Mouse (Mus musculus) gastrocnemius, postnatal 10 days (tissue): ENCODE results near the gene Fahd1. TPM values are rescaled to one million over a fixed set of nuclear protein-coding genes. Genes with fewer than 3 reads are reported as not detected.

Experiments used
- DNase-seq: peaks from one replicate; pipeline ENCODE4 v3.0.0; 2021; ENCODE audit warnings: mixed read lengths
- total RNA-seq, 2 experiments: library from RNA; stranded (reverse); gene quantifications; 2 replicates each; pipeline ENCODE4 v1.2.3; 2021

Fahd1 gene
- total RNA-seq, 2 experiments from 2014 or later = 30.7 to 33.6 TPM

DNA sequence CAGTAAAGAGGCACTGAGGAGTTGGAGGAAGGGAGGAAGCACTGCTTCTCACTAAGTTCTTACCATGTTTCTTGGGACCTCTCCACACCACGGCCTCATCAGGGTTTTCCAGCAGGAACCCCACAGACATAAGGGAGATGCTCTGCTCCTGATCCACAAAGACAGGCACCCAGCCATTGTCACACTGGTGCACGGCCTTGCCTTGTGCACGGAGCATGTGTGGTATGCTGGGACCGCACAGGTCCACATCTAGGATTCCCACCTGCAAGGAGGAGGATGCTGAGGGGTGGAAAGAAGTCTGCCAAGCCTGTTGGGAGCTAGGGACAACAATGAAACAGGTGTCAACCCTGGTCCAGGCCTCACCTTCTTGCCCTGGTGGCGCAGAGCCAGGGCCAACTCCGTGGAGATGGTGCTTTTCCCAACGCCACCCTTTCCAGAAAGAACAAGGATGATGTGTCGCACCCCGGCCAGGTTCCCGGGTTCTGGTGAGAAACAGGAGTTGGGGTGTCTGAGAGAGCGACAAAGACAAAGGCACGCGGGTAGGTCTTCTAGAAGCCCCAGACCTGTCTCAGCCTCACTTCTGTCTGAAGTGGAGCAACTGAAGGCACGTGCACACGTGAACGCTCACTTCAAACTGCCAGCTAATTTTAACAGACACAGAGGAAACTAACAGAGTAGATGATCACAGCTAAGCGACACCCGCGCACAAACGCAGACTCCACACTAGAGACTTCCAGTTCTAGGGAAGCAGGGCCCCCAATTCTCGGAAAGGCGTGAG, 35.4 kb upstream of the Fahd1 start:
- no peak for DNase-seq

DNA sequence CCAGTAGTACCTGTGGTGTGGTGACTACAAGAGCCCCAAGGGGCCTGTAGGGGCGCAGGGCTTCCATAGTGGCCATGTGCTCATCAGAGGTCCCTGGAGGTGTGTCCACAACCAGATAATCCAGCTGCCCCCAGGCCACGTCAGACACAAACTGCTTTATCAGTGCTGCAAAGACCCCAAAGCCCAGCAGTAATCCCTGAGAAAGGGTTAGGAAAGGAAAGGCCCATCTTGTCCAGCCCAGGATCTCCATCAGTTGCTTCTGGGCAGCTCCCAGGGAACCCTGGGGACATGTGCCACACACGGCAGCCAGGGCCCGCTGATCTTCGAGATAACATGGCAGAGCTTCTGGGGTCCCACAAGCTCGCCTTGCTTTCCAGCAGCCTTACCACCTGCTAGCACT, 34.2 kb upstream of the Fahd1 start:
- DNase-seq = no peak

- DNase-seq = no peak
Observed at GRCm38 (mm10) chr17:24881738-24882440, 31.7 kb upstream of the Fahd1 start.

- no peak for DNase-seq
Observed at GRCm38 (mm10) chr17:24878531-24878930, 28.4 kb upstream of the Fahd1 start.

GRCm38 (mm10) chr17:24878117-24878397, 27.9 kb upstream of the Fahd1 start:
- DNase-seq = peak; percentile 63

- peak; percentile 56 for DNase-seq
Observed at GRCm38 (mm10) chr17:24877336-24878116, 27.4 kb upstream of the Fahd1 start.

DNA sequence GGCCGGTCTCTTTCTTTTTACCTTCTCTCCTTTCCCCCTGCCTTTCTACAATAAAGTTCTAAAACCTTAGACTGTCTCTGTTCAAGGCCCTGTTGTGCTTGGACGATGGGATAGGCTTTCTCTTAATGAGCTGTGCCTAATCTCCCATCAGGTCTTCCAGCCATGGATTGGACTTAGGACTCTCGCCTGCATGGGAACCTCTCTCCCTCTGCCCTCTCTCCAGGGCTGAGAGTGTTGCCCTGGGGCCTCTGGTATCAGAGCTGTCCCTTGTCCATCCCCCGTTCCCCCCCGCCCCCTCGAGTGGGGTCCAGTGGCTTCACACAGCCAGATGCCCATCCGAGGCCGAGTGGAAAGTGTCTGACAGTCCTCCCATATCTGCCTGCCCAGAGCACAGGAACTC, 24.8 kb upstream of the Fahd1 start:
- no peak for DNase-seq

- DNase-seq = no peak
Observed at GRCm38 (mm10) chr17:24874405-24874745, 24.2 kb upstream of the Fahd1 start.

DNA sequence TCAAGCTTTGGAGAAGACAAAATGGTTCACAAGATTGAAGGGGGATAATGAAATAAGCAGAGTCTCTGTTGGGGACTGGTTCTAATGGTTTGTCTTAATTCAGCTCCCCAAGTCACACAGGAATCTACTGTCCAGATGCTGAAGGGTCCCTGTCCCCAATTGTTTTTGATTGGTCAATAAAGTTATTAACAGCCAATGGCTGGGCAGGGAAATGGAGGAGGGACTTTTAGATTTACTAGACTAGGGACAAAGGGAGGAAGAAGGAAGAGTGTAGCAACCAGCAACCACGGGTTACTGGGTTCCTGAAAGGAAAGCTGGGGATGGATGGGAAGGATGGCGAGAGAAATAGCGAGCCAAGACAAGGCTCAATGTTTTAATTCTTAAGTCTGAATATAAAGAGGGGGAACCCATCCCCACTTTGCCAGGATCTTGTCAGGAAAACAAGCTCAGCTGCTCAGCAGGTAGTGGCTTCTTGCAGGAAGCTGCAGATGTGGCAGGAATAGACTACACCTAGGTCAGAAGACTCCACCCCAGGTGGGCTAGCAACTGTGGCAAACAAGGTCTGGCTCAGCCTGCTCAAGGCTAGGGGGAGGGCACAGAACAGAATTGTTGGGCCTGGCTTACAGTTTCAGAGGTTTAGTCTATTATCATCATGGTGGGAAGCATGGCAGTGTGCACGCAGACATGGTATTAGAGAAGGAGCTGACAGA, 23.7 kb upstream of the Fahd1 start:
- no peak for DNase-seq

DNA sequence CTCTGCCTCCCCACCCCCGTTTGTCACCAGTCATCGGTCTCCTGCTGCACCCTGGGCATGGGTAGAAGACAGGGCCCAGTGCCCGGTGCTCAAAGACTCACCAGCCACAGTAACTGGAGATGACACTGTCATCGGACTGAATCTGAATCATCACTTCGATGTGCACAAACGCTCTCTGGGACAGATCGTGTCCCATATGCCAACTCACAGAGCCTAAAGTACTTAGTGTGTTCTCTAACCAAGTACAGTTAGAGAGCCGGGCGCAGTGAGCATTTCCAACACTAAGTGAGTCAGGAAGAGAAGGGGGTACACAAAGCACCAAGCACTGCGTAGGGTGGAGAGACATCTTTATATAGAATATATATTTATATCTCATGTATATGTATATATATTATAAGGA, 17.8 kb upstream of the Fahd1 start:
- no peak for DNase-seq

DNA sequence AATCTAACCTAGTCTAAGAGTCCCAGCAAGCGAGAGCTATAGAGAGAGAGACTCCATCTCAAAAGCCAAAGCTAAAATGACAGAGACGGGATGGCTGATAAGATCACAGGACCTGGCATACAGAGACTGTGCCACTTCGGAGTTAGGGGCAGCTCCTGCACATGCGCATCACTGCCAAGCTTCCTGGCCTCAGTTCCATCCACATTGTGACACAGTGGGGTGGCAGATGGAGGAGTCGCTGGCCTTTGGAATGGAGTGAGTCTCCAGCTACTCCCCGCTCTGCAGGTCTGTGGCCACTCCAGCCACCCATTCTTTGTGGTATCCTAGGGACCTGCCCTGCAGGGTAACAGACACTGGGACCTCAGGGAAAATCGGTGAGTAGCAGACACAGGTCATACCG, 15.6 kb upstream of the Fahd1 start, which contains the start of gene Igfals:
Gene Igfals (plus strand): TSS at position 222 of the 400 bp plus-strand sequence.
- no peak for DNase-seq

- no peak for DNase-seq
Observed at GRCm38 (mm10) chr17:24861785-24862184, 11.6 kb upstream of the Fahd1 start.

GRCm38 (mm10) chr17:24860076-24860475, 9.9 kb upstream of the Fahd1 start:
- no peak for DNase-seq

GRCm38 (mm10) chr17:24858967-24859366, 8.8 kb upstream of the Fahd1 start:
- DNase-seq = no peak

GRCm38 (mm10) chr17:24857831-24858470, 7.8 kb upstream of the Fahd1 start:
- DNase-seq = no peak

GRCm38 (mm10) chr17:24856589-24856988, 6.4 kb upstream of the Fahd1 start:
- no peak for DNase-seq

DNA sequence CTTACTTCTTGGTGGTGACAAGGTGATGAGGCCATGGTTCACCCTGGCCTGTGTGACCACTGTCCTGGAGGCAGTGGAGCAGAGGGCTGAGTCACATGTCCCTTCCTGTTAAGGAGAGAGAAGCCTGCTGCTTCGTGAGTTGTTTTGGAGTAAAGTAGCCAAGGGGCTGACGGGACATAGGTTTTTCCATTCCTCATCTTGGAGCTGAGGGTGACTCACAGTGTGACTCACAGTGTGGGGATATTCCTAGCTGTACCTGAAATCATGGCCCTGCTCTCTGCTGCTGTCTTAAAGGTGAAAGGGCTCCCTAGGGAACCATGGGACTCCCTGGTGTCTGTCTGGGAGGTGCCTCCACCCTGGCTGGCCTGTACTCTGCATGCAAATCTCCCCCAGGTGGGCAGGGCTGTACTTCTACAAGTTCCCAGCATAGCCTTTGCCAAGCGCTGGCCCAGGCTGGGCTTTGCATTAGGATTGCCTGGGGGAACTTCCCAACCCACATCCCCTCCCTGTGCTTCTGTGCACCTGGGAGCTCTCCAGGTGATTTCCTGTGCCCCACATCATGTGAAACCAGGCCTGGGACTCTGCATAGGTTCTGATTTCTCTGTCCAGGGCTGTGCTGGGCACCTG, 5.8 kb upstream of the Fahd1 start:
- no peak for DNase-seq

- DNase-seq = no peak
Observed at GRCm38 (mm10) chr17:24851381-24852125, 1.4 kb upstream of the Fahd1 start.

- DNase-seq = no peak
Observed at GRCm38 (mm10) chr17:24850773-24851127, 586 bp upstream of the Fahd1 start.

GRCm38 (mm10) chr17:24849733-24850064, 465 bp downstream of the Fahd1 start:
- no peak for DNase-seq

- DNase-seq = no peak
Observed at GRCm38 (mm10) chr17:24848600-24849031, 1.5 kb downstream of the Fahd1 start.
